Mouse (Mus musculus) spleen, postnatal 4 days (tissue): ENCODE measurements at regions not wholly inside any gene's neighbourhood (a gene's known extent, or its start where the extent isn't known, plus 50 kb on each side); places are given as distances from the start of the nearest gene placed in this dataset.
"Not testable (repeated sequence)": the region's sequence is repeated elsewhere in the genome, so short reads cannot be mapped to it uniquely, and the experiment has no call there.

Experiments used
- DNase-seq, 2 experiments: peaks; one replicate each; pipeline ENCODE4 v3.0.0; 2022; ENCODE audit warnings: low spot score in 2 of 2

- no peak for DNase-seq
These were observed 137.7 kb upstream of the Top1 start for GRCm38 (mm10) chr2:160507816-160508564.

DNA sequence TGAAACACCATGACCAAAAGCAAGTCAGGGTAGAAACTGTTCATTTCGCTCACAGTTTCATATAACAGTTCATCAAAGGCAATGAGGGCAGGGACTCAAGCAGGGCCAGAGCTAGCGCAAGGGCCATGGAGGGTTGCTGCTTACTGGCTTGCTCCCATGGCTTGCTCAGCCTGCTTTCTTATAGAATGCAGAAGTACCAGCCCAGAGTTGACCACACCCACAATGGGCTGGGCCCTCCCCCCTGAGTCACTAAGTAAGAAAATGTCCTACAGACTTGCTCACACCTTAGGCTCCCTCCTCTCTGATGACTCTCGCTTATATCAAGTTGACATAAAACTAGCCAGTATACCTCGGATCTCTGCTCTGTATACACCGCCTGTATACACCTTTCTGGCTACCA lies 135.5 kb upstream of the Top1 start:
- no peak for DNase-seq

DNA sequence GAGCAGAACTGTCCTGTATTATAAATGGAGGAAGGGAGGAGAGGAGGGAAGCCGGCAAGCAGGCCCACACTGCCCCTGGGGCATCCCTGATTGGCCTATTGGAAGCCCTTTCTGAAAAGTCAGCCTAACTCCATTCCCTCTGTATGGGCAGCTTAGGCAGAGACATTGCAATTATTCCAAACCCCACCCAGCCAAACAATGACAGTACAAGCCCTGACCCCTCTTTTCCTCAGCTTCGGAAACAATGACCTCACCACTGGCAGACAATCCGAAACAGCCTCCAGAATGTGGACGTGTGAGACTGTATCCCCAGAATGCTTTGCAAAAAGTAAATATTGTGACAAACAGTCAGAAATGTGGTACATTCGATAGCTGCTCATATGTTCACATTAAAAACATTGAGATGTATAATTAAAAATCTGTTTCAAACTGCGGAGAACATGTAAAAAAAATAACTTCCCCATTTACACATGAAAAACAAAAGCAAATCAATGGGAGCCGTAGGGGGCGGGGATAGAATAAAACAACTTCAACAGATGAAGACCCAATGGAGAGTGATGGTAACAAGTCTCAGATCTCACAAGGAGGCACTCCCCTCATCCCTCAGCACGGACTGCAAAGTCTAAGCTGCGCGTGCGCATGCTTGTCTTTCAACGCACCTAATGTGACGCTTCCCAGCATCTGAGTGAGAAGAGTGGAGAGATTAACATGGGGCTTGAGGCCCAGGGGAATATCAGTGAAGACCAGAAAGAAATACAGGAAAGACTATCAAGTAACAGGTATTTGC lies 134.9 kb upstream of the Top1 start:
- DNase-seq, result no peak

DNA sequence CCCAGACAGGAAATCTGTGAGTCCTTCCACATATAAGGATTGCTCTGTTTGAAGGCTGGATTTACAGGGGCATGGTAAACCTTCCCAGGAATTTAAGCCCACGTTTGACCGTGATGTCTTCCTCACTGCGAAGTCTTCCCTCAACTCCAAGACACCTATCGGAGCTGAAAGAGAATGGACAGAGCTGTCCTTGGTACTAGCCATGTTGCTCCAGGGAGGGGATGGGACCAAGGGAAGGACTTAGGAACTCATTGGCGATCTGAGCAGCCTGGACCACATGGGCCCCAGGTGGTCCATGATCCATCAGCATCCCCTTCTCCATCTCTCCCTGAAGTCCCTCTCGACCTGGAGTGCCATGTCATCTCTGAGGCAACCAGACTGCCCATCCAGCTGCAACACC lies 130.1 kb upstream of the Top1 start:
- no peak for DNase-seq

GRCm38 (mm10) chr2:160516526-160516925 lies 129.2 kb upstream of the Top1 start:
- no peak for DNase-seq

DNA sequence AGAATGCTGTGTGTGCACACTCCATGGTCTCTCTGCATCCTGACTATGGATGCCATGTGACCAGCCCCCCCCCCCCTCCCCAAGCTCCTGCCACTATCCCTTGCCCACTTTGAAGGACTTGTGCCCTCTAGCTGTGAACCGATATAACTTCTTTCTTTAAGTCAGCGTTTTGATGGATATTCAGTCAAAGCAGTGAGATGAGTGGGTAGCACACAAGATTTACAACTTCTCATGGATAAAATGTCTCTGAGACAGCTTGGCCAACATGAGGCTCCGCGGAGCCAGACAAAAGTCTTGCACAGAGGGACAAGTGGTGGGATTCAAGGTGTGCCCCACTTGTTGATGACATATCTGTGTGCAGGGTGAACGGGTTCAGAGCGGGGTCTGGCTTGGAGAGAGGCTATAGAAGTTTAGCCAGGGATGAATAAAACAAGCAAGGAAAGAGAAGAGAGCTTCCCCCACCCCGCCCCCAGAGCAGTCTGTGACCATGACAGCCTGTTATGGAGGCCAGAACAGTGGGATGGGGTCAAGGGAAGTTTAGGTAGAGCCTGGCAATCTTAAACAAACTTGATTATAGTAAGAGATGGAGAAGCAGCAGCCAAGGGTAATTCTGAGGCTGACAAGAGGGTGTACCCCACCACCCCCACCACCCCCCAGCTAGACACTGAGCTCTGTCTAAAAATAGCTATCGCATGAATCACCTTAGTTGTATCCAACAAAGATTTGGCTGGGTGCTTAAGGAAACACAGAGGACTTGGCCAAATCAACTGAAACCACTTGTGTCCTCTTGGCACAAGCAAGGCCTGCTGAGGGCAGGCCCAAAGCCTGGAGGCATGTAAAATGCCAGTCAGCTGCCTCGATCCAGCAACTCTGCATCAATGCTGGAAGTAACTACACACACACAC lies 120.1 kb upstream of the Top1 start:
- no peak for DNase-seq

DNA sequence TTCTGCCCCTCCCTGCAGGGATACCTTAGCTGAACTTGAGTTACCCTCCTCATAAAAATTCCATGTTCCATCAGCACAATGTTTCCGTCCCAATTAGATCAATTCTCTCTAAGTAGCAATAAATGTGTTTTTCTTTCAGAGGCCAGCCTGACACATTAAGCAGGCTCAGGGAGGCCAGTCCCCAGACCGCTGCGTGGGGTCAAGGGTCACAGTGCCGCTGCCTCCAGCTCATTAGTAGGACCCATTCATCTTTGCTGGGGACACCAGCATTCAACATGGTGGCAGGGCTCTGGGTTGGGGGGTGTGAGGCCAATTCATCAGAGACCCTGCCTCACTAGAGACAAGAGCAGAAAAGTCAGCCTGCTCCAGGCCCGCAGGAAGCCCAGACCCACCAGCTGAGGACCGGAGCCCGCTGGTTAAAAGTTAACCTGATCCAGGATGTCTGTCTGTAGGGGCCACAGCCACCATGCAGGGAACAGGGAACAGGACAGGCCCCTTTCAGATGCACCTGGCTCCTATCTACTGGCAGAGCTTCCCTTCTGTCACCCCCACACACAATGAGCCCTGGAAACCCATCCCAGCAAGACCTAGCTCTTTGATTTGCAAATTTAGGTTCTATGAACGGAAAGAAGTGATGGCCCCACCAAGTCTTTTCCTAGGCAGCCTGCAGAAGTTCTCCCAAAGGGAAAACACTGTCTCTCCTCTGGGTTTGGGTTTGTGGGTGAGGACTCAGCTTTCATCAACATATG lies 119.1 kb upstream of the Top1 start:
- no peak for DNase-seq

- no peak for DNase-seq
These were observed 116.4 kb upstream of the Top1 start for GRCm38 (mm10) chr2:160529306-160529705.

- no peak for DNase-seq
These were observed 115.3 kb upstream of the Top1 start for GRCm38 (mm10) chr2:160530377-160530776.

GRCm38 (mm10) chr2:160537319-160537719 lies 108.4 kb upstream of the Top1 start:
- no peak for DNase-seq

DNA sequence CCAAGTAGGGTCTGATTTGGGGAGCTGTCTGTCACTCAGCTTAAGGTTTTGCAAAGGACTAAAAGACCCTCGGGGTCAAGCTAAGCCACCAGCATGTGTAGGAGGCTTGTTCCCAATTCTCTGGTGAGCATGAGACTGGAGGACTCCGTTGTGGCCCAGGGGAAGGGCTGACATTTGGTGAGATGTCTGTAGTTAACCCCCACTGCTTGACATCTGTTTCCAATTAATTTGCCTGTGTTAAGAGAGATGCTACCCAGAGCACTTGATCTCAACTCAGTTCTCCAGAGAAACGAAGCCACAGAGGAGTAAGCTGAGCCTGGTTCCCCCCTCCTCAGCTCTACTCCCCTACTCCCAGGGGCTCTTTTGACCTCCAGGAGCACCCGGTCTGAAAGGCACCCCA lies 100.2 kb upstream of the Top1 start:
- DNase-seq, result no peak

DNA sequence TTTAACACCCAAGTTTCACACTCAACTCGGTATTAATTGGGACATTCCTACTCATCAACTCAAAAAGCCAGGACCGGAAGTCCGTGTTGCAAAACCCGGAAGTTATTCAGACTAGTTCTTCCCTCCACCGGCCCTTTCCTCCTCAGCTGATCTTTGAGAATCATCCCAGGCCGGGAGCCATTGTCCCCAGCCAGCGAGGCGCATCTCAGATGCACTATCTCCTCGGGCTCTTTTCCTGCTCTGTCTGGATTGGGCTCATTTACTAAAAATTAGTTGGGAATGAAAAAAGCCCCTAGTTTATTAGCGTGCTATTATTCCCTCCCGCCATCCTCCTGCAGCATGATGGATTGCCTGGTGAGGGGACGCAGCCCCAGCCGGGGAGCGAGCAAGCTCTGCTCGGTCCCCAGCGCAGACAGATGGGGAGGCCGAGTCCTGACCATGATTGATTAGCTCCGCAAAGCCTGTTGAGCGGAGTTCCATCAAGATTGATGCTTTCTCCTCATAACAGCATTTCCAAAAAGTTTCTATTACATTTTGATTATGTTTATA lies 93.5 kb upstream of the Top1 start:
- no peak for DNase-seq

- no peak for DNase-seq
These were observed 84.0 kb upstream of the Top1 start for GRCm38 (mm10) chr2:160561711-160562110.

GRCm38 (mm10) chr2:160567813-160568212 lies 77.9 kb upstream of the Top1 start:
- no peak for DNase-seq

GRCm38 (mm10) chr2:160569496-160569895 lies 76.2 kb upstream of the Top1 start:
- no peak for DNase-seq

DNA sequence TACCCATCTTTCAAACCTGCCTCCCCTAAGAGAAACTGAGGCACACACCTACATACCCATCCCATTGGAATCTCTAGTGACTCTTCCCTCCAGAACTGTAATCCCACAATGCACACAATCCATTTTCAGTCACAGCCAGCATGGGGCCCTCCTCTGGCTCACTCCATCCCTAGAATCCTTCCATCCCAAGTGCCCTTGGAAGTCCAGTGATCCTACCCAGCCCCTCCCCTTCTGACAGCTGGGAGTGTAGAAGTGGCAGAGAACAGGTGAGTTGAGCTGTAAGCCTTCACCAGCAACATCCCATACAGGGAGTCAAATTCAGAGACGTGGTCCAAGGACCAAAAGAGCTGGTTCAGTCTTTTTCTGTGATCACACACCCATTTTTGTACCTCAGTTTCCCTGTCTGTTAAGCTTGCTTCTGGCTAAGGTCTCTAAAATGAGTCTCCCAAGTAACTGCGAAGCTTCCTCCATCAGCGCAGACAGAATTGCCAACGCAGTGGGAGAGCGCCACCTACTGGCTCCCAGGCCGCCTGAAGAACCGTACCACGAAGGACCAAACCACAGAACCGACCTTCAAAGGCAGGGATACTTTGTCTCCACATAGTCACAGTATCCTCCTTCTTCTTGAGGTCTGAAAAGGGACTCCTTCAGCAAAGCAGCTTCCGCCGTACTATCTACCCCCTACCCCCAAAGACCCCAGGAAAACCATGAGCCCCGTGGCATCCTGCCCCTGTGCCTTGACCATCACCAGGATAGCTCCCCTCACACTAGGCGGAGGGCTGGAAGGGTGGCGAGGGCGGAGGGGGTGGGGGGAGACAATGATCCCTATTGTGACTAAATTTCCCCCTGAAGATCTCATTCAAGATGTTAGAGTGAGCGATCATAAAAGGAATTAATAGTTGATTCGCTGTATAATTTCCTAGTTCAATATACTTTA lies 67.0 kb upstream of the Top1 start:
- DNase-seq, result peak; percentile 56 to 85

GRCm38 (mm10) chr2:160580250-160580649 lies 65.4 kb upstream of the Top1 start:
- no peak for DNase-seq

DNA sequence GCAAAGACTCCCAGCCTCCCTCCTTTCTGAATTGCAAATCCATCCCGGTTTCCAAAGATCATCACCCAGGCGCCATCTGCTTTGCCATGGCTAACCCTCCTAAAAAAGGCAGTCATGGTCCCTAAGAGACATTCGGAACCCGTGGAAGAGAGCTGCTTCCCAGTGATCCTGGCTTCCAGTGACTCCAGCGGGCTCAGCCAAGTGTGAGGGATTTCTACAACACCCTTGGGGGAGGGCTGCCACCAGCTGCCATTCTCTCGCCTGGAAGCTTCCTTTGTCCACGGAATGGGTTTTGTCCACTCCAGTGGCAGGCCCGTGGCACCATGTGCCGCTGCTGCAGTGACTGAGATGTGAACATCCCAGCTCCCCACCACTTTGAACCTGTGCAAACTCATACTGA lies 64.7 kb upstream of the Top1 start:
- DNase-seq, result no peak

- not testable (repeated sequence) for DNase-seq
These were observed 62.7 kb upstream of the Top1 start for GRCm38 (mm10) chr2:160583034-160583433.

- no peak for DNase-seq
These were observed 62.2 kb upstream of the Top1 start for GRCm38 (mm10) chr2:160583506-160583905.
